Mouse (Mus musculus) spleen, postnatal 14 days (tissue): ENCODE measurements around the gene Olfr564.

Source experiments
- DNase-seq, 2 experiments: peaks; one replicate each; pipeline ENCODE4 v3.0.0; 2021 to 2022; ENCODE audit warnings: low spot score in 2 of 2

Olfr564 gene

DNA sequence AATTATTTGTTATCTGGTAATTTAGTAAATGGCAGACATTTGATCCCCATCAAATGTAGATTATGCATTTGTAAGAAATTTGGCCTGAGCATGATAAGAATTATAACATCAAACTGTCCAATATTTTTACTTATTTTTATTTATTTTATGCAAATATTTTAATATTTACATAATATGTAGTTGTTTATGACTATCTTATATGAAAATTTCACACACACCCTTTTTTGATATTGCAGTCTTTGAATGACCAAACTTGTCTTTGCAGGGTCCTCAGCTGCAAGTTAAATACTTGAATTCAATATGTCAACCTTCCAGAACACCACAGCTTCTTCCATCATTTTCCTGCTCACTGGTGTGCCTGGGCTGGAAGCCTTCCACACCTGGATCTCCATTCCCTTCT is at the start of gene Olfr564:
TSS of gene Olfr564 (plus strand) at position 301 of the 400 bp plus-strand sequence.
- DNase-seq: no peak

GRCm38 (mm10) chr7:102759266-102759665 is 44.0 kb upstream of the Olfr564 start, which contains the start of the genes Olfr560 and Olfr78:
TSS of gene Olfr560 (minus strand) at chr7:102759366.
TSS of gene Olfr78 (minus strand) at chr7:102759471.
- DNase-seq: no peak

GRCm38 (mm10) chr7:102770921-102771320 is 32.4 kb upstream of the Olfr564 start, which contains the start of gene Olfr561:
TSS of gene Olfr561 (plus strand) at chr7:102771221.
- no peak for DNase-seq
